Mouse (Mus musculus) stomach, postnatal 0 days (tissue): ENCODE data around the gene Bod1l.

Source experiments
- CTCF ChIP-seq: IDR thresholded peaks from 2 replicates; pipeline ENCODE4 v1.5.1; 2016; ENCODE audit warnings: antibody characterized with exemption, low read depth, mild to moderate bottlenecking, moderate library complexity
- EP300 ChIP-seq: optimal IDR thresholded peaks from 2 replicates; pipeline ENCODE3; 2016; ENCODE audit warnings: antibody characterized with exemption

GRCm38 (mm10) chr5:41871164-41871563 is 27.0 kb upstream of the Bod1l start:
- TF ChIP-seq CTCF (no peak), EP300 (no peak)
